Mouse (Mus musculus): ENCODE results near the gene Mycbp. TPM values are rescaled to one million over a fixed set of nuclear protein-coding genes. Genes with fewer than 3 reads are reported as not detected.
"Not testable (repeated sequence)": the region's sequence is repeated elsewhere in the genome, so short reads cannot be mapped to it uniquely, and the experiment has no call there.

The Mycbp gene
- polyA plus RNA-seq, 1 experiment from 2014 or later, result 39.1 TPM

DNA sequence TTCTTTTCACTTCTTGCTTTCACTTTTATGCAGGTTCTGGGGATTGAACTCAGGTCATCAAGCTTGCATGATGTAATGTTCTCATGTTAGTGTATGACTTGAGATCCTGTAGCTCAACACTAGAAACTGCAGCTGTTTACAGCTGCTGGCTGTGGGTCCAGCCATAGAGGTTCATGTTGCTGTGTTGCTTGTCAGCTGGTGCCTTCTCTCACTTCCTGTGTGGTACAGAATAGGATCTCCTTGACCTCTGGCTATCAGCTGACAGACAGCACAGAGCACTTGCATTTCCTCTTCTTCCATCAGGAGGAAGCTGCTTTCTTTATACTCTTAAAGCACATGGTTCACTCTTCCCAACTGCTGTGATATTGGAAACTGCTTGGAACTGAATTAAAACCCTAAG lies 23.3 kb downstream of the Mycbp start:
- no peaks in the 10 kb centered on the region for H3K27me3 ChIP-seq (ENCODE audit: control insufficient read depth, insufficient read depth, low read length)
- no peak overlapping the region for H3K4me2 ChIP-seq (ENCODE audit: low read length)
- DNase-seq (no peak), ATAC-seq (ENCODE audit: low FRiP score, low TSS enrichment) (no peak)
- no peaks in the 10 kb centered on the region for H3K9me3 ChIP-seq (ENCODE audit: control insufficient read depth, low read length)
- H3K4me1 ChIP-seq (ENCODE audit: control insufficient read depth, insufficient read depth, low read length), result no peaks in the 10 kb centered on the region
- peaks cover 93% of the 10 kb centered on the region for H3K36me3 ChIP-seq (ENCODE audit: control insufficient read depth, insufficient read depth, low read length)
- H3K27ac ChIP-seq (replicated peaks; ENCODE audit: low read depth, low read length), result no peak overlapping the region
- no peak overlapping the region for H3K9ac ChIP-seq (replicated peaks; ENCODE audit: low read length)
- H3K4me3 ChIP-seq (replicated peaks; ENCODE audit: low read depth, low read length), result no peak overlapping the region

DNA sequence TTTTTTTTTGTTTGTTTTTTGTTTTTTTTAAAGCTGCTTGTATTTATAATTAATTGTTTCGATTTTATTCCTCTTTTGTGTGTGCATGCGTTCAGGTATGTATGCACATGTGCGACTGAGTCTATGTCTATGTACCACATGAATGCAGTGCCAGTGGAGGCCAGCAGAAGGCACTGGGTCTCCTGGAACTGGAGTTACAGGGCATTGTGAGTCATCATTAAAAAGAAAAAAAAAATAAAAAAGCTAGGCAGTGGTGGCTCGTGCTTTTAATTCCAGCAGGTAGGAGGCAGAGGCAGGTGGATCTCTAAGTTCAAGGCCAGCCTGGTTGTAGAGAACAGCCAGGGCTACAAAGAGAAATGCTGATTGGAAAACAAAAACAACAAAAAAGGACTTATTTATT lies 25.4 kb downstream of the Mycbp start:
- Histone ChIP-seq H3K4me3 (replicated peaks; ENCODE audit: low read depth, low read length) (no peak overlapping the region), H3K9me3 (ENCODE audit: control insufficient read depth, low read length) (no peaks in the 10 kb centered on the region), H3K4me2 (ENCODE audit: low read length) (no peak overlapping the region), H3K36me3 (ENCODE audit: control insufficient read depth, insufficient read depth, low read length) (peaks cover 92% of the 10 kb centered on the region), H3K27ac (replicated peaks; ENCODE audit: low read depth, low read length) (no peak overlapping the region), H3K27me3 (ENCODE audit: control insufficient read depth, insufficient read depth, low read length) (no peaks in the 10 kb centered on the region), H3K4me1 (ENCODE audit: control insufficient read depth, insufficient read depth, low read length) (no peaks in the 10 kb centered on the region), H3K9ac (replicated peaks; ENCODE audit: low read length) (no peak overlapping the region)
- ATAC-seq (ENCODE audit: low FRiP score, low TSS enrichment) (no peak), DNase-seq (no peak)
- WGBS, result 92% methylated on average over 4 of the region's 4 CpGs

DNA sequence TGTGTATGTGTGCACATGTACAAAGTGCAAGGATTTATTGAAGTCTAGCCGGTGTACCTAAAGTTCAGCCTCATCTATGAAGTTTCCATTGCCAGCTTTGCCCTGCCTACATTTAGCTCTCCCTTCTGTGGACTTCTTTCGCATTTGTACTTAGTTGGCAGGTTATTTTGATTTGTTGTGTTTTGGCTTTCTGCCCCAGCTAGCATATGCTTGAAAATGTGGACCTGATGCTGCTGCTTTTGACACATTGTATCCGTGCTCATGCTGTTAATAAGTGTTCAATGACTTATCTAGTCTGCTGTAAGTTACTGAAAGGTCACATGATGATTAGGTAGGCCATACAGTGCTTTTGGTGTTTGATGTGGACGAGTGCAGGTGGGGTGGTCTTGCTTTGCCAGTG lies 29.7 kb downstream of the Mycbp start:
- Histone ChIP-seq H3K4me1 (ENCODE audit: control insufficient read depth, insufficient read depth, low read length) (no peaks in the 10 kb centered on the region), H3K4me3 (replicated peaks; ENCODE audit: low read depth, low read length) (no peak overlapping the region), H3K9ac (replicated peaks; ENCODE audit: low read length) (no peak overlapping the region), H3K27me3 (ENCODE audit: control insufficient read depth, insufficient read depth, low read length) (no peaks in the 10 kb centered on the region), H3K27ac (replicated peaks; ENCODE audit: low read depth, low read length) (no peak overlapping the region), H3K9me3 (ENCODE audit: control insufficient read depth, low read length) (no peaks in the 10 kb centered on the region), H3K36me3 (ENCODE audit: control insufficient read depth, insufficient read depth, low read length) (peaks cover 77% of the 10 kb centered on the region), H3K4me2 (ENCODE audit: low read length) (no peak overlapping the region)
- DNase-seq, result no peak
- 92% methylated on average over 4 of the region's 4 CpGs for WGBS
- ATAC-seq (ENCODE audit: low FRiP score, low TSS enrichment), result no peak

DNA sequence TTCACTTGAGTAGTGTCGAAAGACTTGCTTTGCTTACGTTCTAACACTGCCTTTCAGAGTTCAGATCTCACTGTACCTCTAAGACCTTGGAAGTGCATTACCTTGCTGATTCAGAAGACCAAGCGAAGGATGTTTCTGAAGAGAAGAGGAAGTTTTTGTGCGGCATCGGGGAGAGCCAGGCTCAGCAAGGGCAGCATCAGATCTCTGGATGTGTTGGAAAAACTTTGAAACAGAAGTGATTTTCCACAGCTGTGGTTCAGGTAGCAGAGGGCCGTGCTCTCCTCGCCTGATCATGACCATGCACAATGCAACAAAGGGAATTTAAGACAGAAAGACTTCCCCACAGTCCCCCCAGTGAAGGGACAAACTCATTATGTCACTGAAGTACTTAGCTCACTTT lies 31.4 kb downstream of the Mycbp start:
- DNase-seq, result no peak
- Histone ChIP-seq H3K27me3 (ENCODE audit: control insufficient read depth, insufficient read depth, low read length) (no peaks in the 10 kb centered on the region), H3K27ac (replicated peaks; ENCODE audit: low read depth, low read length) (no peak overlapping the region), H3K9ac (replicated peaks; ENCODE audit: low read length) (no peak overlapping the region), H3K4me2 (ENCODE audit: low read length) (no peak overlapping the region), H3K36me3 (ENCODE audit: control insufficient read depth, insufficient read depth, low read length) (peaks cover 60% of the 10 kb centered on the region), H3K9me3 (ENCODE audit: control insufficient read depth, low read length) (no peaks in the 10 kb centered on the region), H3K4me1 (ENCODE audit: control insufficient read depth, insufficient read depth, low read length) (no peaks in the 10 kb centered on the region), H3K4me3 (replicated peaks; ENCODE audit: low read depth, low read length) (no peak overlapping the region)
- WGBS, result 96% methylated on average over 7 of the region's 7 CpGs
- no peak for ATAC-seq (ENCODE audit: low FRiP score, low TSS enrichment)

DNA sequence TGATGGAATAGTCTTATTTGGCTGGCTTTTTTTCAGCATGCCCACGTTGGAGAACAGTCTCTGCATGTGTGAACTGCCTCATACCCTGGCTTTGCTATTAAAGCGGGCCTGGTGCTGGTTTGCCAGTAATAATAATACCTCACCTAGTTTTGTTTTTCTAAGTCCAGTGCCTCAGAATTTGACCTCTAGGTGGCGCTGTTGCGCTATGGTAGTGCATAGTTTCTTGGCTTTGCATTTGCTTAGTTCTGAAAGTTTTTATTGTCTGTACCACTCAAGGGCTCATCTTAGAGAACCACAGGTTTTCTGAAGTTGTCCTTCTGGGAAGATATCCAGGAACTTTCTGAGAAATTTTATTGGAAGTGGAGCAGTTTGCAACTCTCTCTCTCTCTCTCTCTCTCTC lies 35.2 kb downstream of the Mycbp start:
- 8% methylated on average over 4 of the region's 4 CpGs for WGBS
- Histone ChIP-seq H3K9me3 (ENCODE audit: control insufficient read depth, low read length) (no peaks in the 10 kb centered on the region), H3K4me2 (ENCODE audit: low read length) (no peak overlapping the region), H3K27ac (replicated peaks; ENCODE audit: low read depth, low read length) (no peak overlapping the region), H3K9ac (replicated peaks; ENCODE audit: low read length) (no peak overlapping the region), H3K36me3 (ENCODE audit: control insufficient read depth, insufficient read depth, low read length) (peaks cover 26% of the 10 kb centered on the region), H3K4me3 (replicated peaks; ENCODE audit: low read depth, low read length) (no peak overlapping the region), H3K27me3 (ENCODE audit: control insufficient read depth, insufficient read depth, low read length) (no peaks in the 10 kb centered on the region), H3K4me1 (ENCODE audit: control insufficient read depth, insufficient read depth, low read length) (no peaks in the 10 kb centered on the region)
- ATAC-seq (ENCODE audit: low FRiP score, low TSS enrichment) (no peak), DNase-seq (peak; percentile 94)

DNA sequence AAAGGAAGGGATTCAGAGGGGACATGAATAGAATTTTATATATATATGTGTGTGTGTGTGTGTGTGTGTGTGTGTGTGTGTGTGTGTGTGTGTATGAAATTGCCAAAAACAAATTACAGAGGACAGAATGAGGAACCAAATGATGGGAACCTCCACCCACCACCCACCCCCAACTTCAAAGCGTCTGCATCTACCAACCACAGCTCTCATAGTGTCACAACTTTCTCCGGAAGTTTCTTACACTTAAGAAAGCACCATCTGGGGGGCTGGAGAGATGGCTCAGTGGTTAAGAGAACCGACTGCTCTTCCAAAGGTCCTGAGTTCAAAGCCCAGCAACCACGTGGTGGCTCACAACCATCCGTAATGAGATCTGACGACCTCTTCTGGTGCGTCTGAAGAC lies 36.2 kb downstream of the Mycbp start:
- H3K9ac ChIP-seq (replicated peaks; ENCODE audit: low read length); H3K27ac ChIP-seq (replicated peaks; ENCODE audit: low read depth, low read length); H3K27me3 ChIP-seq (ENCODE audit: control insufficient read depth, insufficient read depth, low read length); H3K4me1 ChIP-seq (ENCODE audit: control insufficient read depth, insufficient read depth, low read length); H3K9me3 ChIP-seq (ENCODE audit: control insufficient read depth, low read length); H3K4me2 ChIP-seq (ENCODE audit: low read length); ATAC-seq (ENCODE audit: low FRiP score, low TSS enrichment); DNase-seq; H3K4me3 ChIP-seq (replicated peaks; ENCODE audit: low read depth, low read length): not testable (repeated sequence)
- WGBS, result 80% methylated on average over 7 of the region's 7 CpGs
- H3K36me3 ChIP-seq (ENCODE audit: control insufficient read depth, insufficient read depth, low read length), result peaks cover 15% of the 10 kb centered on the region

DNA sequence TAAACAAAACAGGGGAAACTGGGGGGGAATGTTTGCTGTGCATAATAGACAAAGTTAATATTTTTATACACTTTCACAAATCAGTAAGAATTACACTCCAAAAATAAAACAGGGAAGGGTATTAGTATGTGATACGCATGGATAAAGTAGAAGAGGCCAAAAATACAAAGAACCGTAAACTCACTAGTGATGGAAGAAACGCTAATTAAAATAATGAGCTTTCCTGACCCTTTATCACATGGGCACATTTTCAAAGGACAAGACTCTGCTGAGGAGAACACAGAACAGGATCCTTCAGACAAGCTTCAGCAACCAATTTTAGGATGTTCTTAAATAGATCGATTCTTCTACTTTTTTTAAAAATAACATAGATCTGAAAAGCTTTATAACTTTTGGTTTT lies 42.1 kb downstream of the Mycbp start:
- no peak for DNase-seq
- Histone ChIP-seq H3K9me3 (ENCODE audit: control insufficient read depth, low read length) (no peaks in the 10 kb centered on the region), H3K4me2 (ENCODE audit: low read length) (no peak overlapping the region), H3K36me3 (ENCODE audit: control insufficient read depth, insufficient read depth, low read length) (no peaks in the 10 kb centered on the region), H3K9ac (replicated peaks; ENCODE audit: low read length) (no peak overlapping the region), H3K4me1 (ENCODE audit: control insufficient read depth, insufficient read depth, low read length) (no peaks in the 10 kb centered on the region), H3K27ac (replicated peaks; ENCODE audit: low read depth, low read length) (no peak overlapping the region), H3K27me3 (ENCODE audit: control insufficient read depth, insufficient read depth, low read length) (no peaks in the 10 kb centered on the region), H3K4me3 (replicated peaks; ENCODE audit: low read depth, low read length) (no peak overlapping the region)
- WGBS, result 90% methylated on average over 4 of the region's 4 CpGs
- no peak for ATAC-seq (ENCODE audit: low FRiP score, low TSS enrichment)

DNA sequence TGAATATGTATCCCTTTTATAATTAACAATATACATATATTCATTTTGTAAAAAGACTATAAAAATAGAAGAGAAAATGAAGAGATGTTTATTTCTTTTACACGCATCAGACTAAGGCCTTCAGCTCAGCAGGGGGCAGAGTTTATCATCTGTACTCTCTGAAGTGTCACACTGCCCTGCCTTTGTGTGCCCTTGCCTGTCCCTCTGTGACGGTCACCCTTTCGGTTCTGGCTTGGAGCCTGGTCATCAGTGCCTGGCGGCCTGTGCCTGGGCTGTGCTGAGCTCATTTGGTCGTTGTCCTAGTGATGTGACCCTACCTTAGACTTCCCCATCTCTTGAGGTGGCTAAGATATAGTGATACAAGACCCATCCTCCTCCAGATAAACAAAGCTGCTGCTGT lies 42.5 kb downstream of the Mycbp start:
- H3K4me1 ChIP-seq (ENCODE audit: control insufficient read depth, insufficient read depth, low read length), result no peaks in the 10 kb centered on the region
- H3K4me3 ChIP-seq (replicated peaks; ENCODE audit: low read depth, low read length), result no peak overlapping the region
- no peak overlapping the region for H3K9ac ChIP-seq (replicated peaks; ENCODE audit: low read length)
- ATAC-seq (ENCODE audit: low FRiP score, low TSS enrichment) (no peak), DNase-seq (no peak)
- H3K36me3 ChIP-seq (ENCODE audit: control insufficient read depth, insufficient read depth, low read length), result no peaks in the 10 kb centered on the region
- no peaks in the 10 kb centered on the region for H3K9me3 ChIP-seq (ENCODE audit: control insufficient read depth, low read length)
- no peaks in the 10 kb centered on the region for H3K27me3 ChIP-seq (ENCODE audit: control insufficient read depth, insufficient read depth, low read length)
- no peak overlapping the region for H3K27ac ChIP-seq (replicated peaks; ENCODE audit: low read depth, low read length)
- no peak overlapping the region for H3K4me2 ChIP-seq (ENCODE audit: low read length)
- 60% methylated on average over 5 of the region's 5 CpGs for WGBS

DNA sequence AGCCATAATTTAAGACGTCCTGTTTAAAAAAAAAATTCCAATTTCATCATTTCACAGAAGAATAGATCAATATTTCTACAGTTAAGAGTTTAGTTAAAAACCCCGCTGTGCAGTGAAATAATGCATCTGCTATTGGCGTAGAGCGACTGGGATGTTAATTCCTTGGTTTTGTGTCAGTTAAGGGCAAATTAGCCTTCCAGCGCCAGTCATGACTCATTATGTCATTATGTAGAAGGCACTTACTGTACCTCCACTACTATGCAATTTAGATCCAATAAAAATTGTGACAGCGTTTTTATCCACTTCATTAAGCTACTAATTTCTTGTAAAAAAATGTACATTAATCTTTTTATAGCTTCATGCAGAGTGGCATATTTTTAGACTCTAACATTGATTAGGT lies 44.3 kb downstream of the Mycbp start:
- Histone ChIP-seq H3K27me3 (ENCODE audit: control insufficient read depth, insufficient read depth, low read length) (no peaks in the 10 kb centered on the region), H3K36me3 (ENCODE audit: control insufficient read depth, insufficient read depth, low read length) (no peaks in the 10 kb centered on the region), H3K9me3 (ENCODE audit: control insufficient read depth, low read length) (no peaks in the 10 kb centered on the region), H3K4me3 (replicated peaks; ENCODE audit: low read depth, low read length) (no peak overlapping the region), H3K27ac (replicated peaks; ENCODE audit: low read depth, low read length) (no peak overlapping the region), H3K9ac (replicated peaks; ENCODE audit: low read length) (no peak overlapping the region), H3K4me2 (ENCODE audit: low read length) (no peak overlapping the region), H3K4me1 (ENCODE audit: control insufficient read depth, insufficient read depth, low read length) (no peaks in the 10 kb centered on the region)
- DNase-seq (no peak), ATAC-seq (ENCODE audit: low FRiP score, low TSS enrichment) (no peak)
- 86% methylated on average over 6 of the region's 6 CpGs for WGBS

Measured in midbrain, embryonic 14.5 days (tissue).